In genomic region chr1:60152700-60153099, GRCm38 (mm10) we compare ENCODE assay signal across 16 mouse cellular contexts. TPM values are rescaled to one million over a fixed set of nuclear protein-coding genes. Genes with fewer than 3 reads are reported as not detected.
DNase-seq lines count a peak whose midpoint lies in the region; ATAC-seq and TF ChIP-seq lines count a peak whose summit lies in the region.
"Had no signal": no experiment of that assay in that cellular context is flagged by ENCODE, and none has a peak within 500 bp of the region (broad histone marks: within the 10 kb centered on the region; RNA-seq: fewer than 3 reads in every experiment).

No protein-coding gene starts in this region.

- H3K9ac ChIP-seq in midbrain, embryonic 14.5 days (replicated peaks; ENCODE audit: low read length) = no peak overlapping the region
- no peak overlapping the region for H3K9ac ChIP-seq in midbrain, embryonic 16.5 days (ENCODE audit: low read depth, low read length)
- H3K9ac ChIP-seq: midbrain, embryonic 15.5 days; neural tube, embryonic 12.5 days had no signal

- no peaks in the 10 kb centered on the region for H3K4me1 ChIP-seq in midbrain, embryonic 14.5 days (ENCODE audit: control insufficient read depth, insufficient read depth, low read length)
- H3K4me1 ChIP-seq in midbrain, embryonic 16.5 days (ENCODE audit: control insufficient read depth, insufficient read depth, low read length) = no peaks in the 10 kb centered on the region
- H3K4me1 ChIP-seq: forebrain, embryonic 10.5 days; midbrain, embryonic 15.5 days; neural tube, embryonic 12.5 days had no signal

- intact Hi-C loops in heart, postnatal 36 days (cut with DNase I) = no loop called here

- H3K36me3 ChIP-seq in midbrain, embryonic 14.5 days (ENCODE audit: control insufficient read depth, insufficient read depth, low read length) = peaks cover 4% of the 10 kb centered on the region
- H3K36me3 ChIP-seq in midbrain, embryonic 16.5 days (ENCODE audit: control insufficient read depth, insufficient read depth, low read length) = peaks cover 5% of the 10 kb centered on the region
- H3K36me3 ChIP-seq: midbrain, embryonic 15.5 days had no signal

- no peaks in the 10 kb centered on the region for H3K27me3 ChIP-seq in midbrain, embryonic 14.5 days (ENCODE audit: control insufficient read depth, insufficient read depth, low read length)
- H3K27me3 ChIP-seq in midbrain, embryonic 16.5 days (ENCODE audit: control insufficient read depth, insufficient read depth, low read depth, low read length) = no peaks in the 10 kb centered on the region
- H3K27me3 ChIP-seq: midbrain, embryonic 15.5 days; neural tube, embryonic 12.5 days had no signal

- no peak overlapping the region for H3K27ac ChIP-seq in midbrain, embryonic 14.5 days (replicated peaks; ENCODE audit: low read depth, low read length)
- H3K27ac ChIP-seq in midbrain, embryonic 16.5 days (ENCODE audit: low read length) = no peak overlapping the region
- H3K27ac ChIP-seq in layer of hippocampus, adult 2 months = no peak overlapping the region
- H3K27ac ChIP-seq: forebrain, embryonic 10.5 days; midbrain, embryonic 15.5 days; neural tube, embryonic 12.5 days had no signal

- no peak for ATAC-seq in midbrain, embryonic 14.5 days (ENCODE audit: low FRiP score, low TSS enrichment)
- no peak for ATAC-seq in midbrain, embryonic 16.5 days
- ATAC-seq: activated CD4-positive, CD25-positive, alpha-beta regulatory T cell, adult 4 months; midbrain, embryonic 15.5 days had no signal

- WGBS in midbrain, embryonic 14.5 days = 77% methylated on average over 5 of the region's 5 CpGs
- WGBS in midbrain, embryonic 16.5 days = 76% methylated on average over 5 of the region's 5 CpGs

- peak; percentile 65 for DNase-seq in heart, adult 11 months
- DNase-seq in heart, postnatal 36 days = no peak
- peak; percentile 40 for DNase-seq in midbrain, embryonic 14.5 days
- DNase-seq in embryo, embryonic 11.5 days (ENCODE audit: low read depth, low spot score) = peak; percentile 7
- peak; percentile 28 for DNase-seq in yolk sac, embryonic 10.5 days (ENCODE audit: low spot score)
- DNase-seq in layer of hippocampus, adult 2 months (ENCODE audit: low spot score in 2 of 2) = no peak
- DNase-seq in layer of hippocampus, postnatal 14 days (ENCODE audit: low spot score in 2 of 2) = no peak
- DNase-seq: cerebellum, adult 18-20 months; kidney, postnatal 14 days; layer of hippocampus, postnatal 36 days had no signal

- H3K4me3 ChIP-seq in midbrain, embryonic 14.5 days (replicated peaks; ENCODE audit: low read depth, low read length) = no peak overlapping the region
- H3K4me3 ChIP-seq in midbrain, embryonic 16.5 days (ENCODE audit: low read depth, low read length) = no peak overlapping the region
- H3K4me3 ChIP-seq in layer of hippocampus, adult 2 months = no peak overlapping the region
- H3K4me3 ChIP-seq: forebrain, embryonic 10.5 days; midbrain, embryonic 15.5 days; neural tube, embryonic 12.5 days had no signal

- H3K4me2 ChIP-seq in midbrain, embryonic 14.5 days (ENCODE audit: low read length) = no peak overlapping the region
- no peak overlapping the region for H3K4me2 ChIP-seq in midbrain, embryonic 16.5 days (ENCODE audit: low read length)
- H3K4me2 ChIP-seq: midbrain, embryonic 15.5 days; neural tube, embryonic 12.5 days had no signal

- no peak for TF ChIP-seq CTCF in layer of hippocampus, adult 2 months (conservative IDR thresholded peaks at IDR 0.05)

- H3K9me3 ChIP-seq in midbrain, embryonic 14.5 days (ENCODE audit: control insufficient read depth, low read length) = no peaks in the 10 kb centered on the region
- H3K9me3 ChIP-seq in midbrain, embryonic 16.5 days (replicated peaks; ENCODE audit: control insufficient read depth, low read length, poor library complexity, severe bottlenecking) = no peaks in the 10 kb centered on the region
- H3K9me3 ChIP-seq: forebrain, embryonic 10.5 days; G1E; midbrain, embryonic 15.5 days; neural tube, embryonic 12.5 days had no signal

RNA-seq across cellular contexts. Expression of gene Nbeal1, which starts 27.7 kb away (rescaled TPM):
- total RNA-seq in heart, postnatal 36 days (2021) = 10 to 100 TPM; 54.2 to 54.6 TPM
- 12.7 and 13.3 TPM in 2 replicates for polyA plus RNA-seq in midbrain, embryonic 14.5 days (2014; fragmentation: Nextera tagmentation; extraction: Ambion mirVana)
- 7.8 and 9.8 TPM in 2 replicates for polyA plus RNA-seq in midbrain, embryonic 16.5 days (2015; fragmentation: Nextera tagmentation; extraction: Ambion mirVana)
- total RNA-seq in layer of hippocampus, adult 2 months (2021) = 10 to 100 TPM; 20.4 to 24.3 TPM
- total RNA-seq in layer of hippocampus, postnatal 14 days (2021) = 10 to 100 TPM; 20.2 to 23.9 TPM

RNA-seq across cellular contexts. Expression of gene Wdr12, which starts 54.3 kb away (rescaled TPM):
- total RNA-seq in heart, postnatal 36 days (2021) = 10 to 100 TPM; 10.6 to 12.1 TPM
- 45.0 and 50.6 TPM in 2 replicates for polyA plus RNA-seq in midbrain, embryonic 14.5 days (2014; fragmentation: Nextera tagmentation; extraction: Ambion mirVana)
- 51.0 and 52.5 TPM in 2 replicates for polyA plus RNA-seq in midbrain, embryonic 16.5 days (2015; fragmentation: Nextera tagmentation; extraction: Ambion mirVana)
- 10 to 100 TPM; 30.2 to 31.4 TPM for total RNA-seq in layer of hippocampus, adult 2 months (2021)
- total RNA-seq in layer of hippocampus, postnatal 14 days (2021) = 10 to 100 TPM; 26.2 to 30.5 TPM

RNA-seq across cellular contexts. Expression of gene Carf, which starts 54.7 kb away (rescaled TPM):
- total RNA-seq in heart, postnatal 36 days (2021) = 1 to 10 TPM; 6.0 to 8.4 TPM
- 8.1 and 10.3 TPM in 2 replicates for polyA plus RNA-seq in midbrain, embryonic 14.5 days (2014; fragmentation: Nextera tagmentation; extraction: Ambion mirVana)
- 9.1 and 11.1 TPM in 2 replicates for polyA plus RNA-seq in midbrain, embryonic 16.5 days (2015; fragmentation: Nextera tagmentation; extraction: Ambion mirVana)
- 10 to 100 TPM; 26.3 to 26.5 TPM for total RNA-seq in layer of hippocampus, adult 2 months (2021)
- total RNA-seq in layer of hippocampus, postnatal 14 days (2021) = 10 to 100 TPM; 25.5 to 27.3 TPM

Comparison
In these comparisons a context has a peak if more than half of its experiments do, and no peak if none do; other contexts are left out.
1. DNase-seq: peak in heart, adult 11 months (single experiment), midbrain, embryonic 14.5 days (single experiment), embryo, embryonic 11.5 days (single experiment) and yolk sac, embryonic 10.5 days (single experiment); none in heart, postnatal 36 days (0 of 2), layer of hippocampus, adult 2 months (0 of 2) and layer of hippocampus, postnatal 14 days (0 of 2).